Mouse (Mus musculus): ENCODE measurements around the gene Tcf23. TPM values are rescaled to one million over a fixed set of nuclear protein-coding genes. Genes with fewer than 3 reads are reported as not detected.

Tcf23 gene
- under 1 TPM; 0.07 to 0.21 TPM for total RNA-seq (2021)
- long read RNA-seq, experiment 1, result 0 reads
- long read RNA-seq, experiment 2, result 0 reads

DNA sequence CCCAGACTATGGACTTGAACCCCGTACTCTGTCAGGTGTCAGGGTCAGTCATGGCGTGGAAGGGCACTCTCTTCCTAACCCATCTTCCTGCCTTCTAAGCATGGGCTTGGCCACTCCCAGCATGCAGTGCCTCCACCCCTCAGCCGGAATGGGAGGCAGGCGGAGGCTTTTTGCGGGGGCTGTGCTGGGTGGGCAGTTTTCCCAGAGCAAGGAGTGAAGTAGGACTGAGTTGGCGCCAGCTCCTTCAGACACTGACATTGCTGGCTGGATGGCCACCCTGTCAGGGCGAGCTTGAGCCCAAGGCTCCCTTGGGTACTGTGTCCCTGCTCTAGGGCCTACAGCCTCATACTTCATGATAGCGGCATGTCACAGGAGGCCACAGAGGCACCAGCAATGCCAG, at the start of gene Tcf23:
Gene Tcf23, plus strand, starts transcription at position 247 of the 400 bp plus-strand sequence.
- no peak for DNase-seq (ENCODE audit: low spot score)

DNA sequence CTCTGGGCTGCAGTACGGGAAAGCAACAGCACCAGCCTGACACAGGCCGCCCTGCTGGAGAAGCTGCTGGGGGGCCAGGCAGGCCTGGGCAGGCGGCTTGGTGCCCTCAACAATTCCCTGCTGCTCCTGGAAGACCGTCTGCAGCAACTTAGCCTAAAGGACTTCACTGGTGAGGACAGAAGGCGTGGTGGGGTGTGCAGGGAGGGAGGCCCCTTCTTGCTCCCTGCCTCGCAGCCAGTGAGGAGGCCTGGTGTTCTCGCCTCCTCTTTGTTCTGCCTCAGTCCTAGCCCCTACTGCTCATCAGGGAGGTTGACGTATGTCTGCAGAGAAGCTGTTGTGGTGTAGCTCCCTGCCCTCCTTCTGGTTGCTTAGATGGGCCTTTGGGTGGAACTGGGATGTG, 49.8 kb upstream of the Tcf23 start:
- DNase-seq (ENCODE audit: low spot score), result no peak

DNA sequence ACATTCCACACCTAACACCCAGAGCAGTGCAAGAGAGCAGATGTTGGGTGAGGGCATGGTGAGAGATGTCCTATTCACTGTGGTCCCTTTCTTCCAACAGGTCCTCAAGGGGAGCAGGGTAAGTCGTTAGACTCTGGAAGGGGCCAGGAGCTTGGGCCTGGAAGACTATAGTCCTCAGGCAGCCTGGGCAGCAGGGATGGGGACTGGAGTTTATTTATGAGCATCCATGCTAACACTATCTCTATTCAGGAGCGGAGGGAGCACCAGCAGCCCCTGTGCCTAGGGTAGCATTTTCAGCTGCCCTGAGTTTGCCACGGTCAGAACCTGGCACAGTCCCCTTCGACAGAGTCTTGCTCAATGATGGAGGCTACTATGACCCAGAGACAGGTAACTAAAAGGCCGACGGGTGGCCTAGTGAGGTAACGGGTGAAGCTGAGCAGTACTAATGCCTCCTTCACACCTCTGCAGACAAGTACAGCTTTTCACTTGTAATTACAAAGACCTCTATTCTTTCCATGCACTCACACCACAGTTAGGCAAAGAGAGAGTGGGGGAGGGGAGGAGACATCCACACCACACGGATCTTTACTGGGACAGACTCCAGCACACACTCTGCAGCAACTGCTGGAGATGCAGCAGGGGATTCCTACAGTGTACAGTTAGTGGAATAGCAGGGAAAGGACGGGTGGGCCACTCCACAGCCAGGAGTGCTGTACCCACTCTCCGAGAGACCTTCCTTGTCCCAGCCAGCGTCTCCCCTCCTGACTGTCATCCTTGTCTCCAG, 48.4 kb upstream of the Tcf23 start:
- DNase-seq (ENCODE audit: low spot score), result no peak

DNA sequence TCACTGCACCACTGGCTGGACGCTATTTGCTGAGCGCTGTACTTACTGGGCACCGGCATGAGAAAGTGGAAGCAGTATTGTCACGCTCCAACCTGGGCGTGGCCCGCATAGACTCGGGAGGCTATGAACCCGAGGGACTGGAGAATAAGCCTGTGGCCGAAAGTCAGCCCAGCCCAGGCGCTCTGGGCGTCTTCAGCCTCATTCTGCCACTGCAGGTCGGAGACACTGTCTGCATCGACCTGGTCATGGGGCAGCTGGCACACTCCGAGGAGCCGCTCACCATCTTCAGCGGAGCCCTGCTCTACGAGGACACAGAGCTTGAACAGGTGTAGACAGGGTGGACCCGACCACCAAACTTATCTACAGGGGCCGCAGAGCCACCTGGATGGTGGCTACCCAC, 47.8 kb upstream of the Tcf23 start:
- no peak for DNase-seq (ENCODE audit: low spot score)

DNA sequence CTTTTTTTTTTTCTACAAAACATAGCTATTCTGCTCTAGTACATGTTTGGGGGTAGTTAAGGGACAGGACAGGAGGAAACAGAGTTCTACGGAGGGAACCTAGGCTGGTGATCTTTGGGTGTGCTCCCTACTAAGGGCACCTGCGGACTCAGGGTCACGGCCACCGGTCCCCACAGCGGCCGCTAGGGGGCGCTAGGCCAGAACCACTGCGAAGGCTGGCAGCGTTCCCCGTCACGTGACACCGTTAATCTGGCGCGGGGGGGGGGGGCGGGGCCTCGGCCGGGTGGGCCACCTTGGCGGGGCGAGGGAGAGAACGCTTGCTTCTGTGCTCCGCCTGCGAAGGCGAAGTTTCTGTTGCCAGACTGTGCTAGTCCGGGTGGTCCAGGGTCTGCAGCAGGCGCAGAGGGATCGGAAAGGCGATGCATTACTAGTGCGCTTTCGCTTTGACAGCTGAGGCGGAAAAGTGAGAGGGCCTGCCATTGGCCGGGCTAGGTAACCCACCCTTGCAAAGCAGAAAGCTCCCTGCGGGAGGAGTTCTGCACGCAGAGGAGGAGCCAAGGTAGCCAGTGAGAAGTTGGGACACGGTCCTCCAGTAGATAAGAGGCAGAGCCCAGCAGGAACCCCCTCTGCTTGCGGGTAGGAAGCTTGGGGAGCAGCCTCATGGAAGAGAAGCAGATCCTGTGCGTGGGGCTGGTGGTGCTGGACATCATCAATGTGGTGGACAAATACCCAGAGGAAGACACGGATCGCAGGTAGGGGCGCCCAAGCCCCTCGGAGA, 47.0 kb upstream of the Tcf23 start, which contains the start of gene Khk:
Gene Khk, plus strand, starts transcription at position 176 of the 778 bp plus-strand sequence.
- peak; percentile 91 for DNase-seq (ENCODE audit: low spot score)

DNA sequence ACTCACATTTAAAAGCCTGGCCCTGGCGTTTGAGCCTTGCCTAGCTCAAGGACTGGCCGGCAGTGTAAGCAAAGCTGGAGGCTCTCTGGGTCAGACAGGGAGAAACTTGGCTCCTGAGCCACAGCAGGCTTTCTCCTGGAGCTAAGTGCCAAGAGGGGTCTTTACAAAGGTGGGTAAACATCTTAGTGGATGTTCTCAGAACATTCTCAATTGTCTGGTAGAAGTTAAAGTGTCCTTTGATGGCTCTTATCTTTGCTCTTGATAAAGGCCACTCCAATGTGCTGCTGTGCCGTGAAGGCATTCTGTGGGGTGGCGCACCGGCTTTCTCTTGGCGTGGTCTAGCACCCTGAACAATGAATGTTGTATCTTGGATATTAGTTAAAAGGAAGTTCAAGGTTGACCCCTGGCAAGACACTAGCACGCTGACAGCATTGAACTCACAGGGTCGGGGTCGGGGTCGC, 45.9 kb upstream of the Tcf23 start:
- no peak for DNase-seq (ENCODE audit: low spot score)

DNA sequence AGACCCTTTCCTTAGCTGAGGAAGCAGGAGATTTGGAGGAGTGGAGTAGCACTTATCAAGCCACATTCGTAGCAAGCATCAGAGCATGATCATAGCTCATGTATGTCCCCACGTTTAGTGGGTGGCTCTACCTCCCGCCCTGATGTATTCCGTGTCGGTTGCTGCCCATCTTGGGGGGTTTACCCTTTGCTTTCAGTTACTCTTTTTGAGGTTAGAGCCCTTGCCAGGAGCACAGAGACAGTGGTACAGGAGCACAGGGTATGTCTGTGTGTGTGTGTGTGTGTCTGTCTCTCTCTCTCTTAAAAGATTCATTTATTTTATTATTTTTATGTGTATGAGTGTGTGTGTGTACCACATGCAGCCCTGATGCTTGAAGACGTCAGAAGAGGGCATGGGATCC, 45.3 kb upstream of the Tcf23 start:
- DNase-seq (ENCODE audit: low spot score), result no peak

DNA sequence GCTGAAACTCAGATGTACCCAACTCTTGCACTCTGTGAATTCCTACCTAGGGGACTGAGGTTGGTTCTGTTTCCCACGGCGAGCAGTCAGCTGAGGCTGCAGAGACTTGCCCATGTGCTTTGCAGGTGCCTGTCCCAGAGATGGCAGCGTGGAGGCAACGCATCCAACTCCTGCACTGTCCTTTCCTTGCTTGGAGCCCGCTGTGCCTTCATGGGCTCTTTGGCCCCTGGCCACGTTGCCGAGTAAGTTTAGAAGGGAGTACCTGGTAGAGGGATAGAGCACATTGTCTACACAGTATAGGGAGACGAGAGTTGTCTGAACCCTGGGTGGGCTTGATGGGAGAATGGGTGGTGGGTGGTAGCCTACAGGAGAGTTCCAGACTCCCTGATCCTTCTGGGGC, 43.8 kb upstream of the Tcf23 start:
- DNase-seq (ENCODE audit: low spot score), result no peak

DNA sequence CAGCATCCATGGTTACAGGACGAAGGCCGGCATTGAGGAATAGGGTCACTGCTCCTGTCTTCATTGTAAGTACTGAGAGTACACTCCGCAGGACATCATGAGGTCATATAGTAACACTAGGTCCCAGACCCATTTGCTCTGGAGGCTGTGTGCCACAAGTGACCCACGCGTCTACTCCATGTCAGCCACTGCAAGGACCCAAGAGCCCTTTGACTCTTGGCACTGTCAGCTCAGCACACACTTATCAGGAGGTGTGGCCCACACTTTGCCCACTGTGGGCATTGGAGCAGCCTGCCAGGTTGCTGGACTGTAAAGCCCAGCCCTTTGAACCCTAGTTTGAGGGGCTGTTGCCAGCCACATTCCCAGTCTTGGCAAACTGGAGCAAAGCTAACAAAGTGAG, 43.2 kb upstream of the Tcf23 start:
- DNase-seq (ENCODE audit: low spot score), result no peak

DNA sequence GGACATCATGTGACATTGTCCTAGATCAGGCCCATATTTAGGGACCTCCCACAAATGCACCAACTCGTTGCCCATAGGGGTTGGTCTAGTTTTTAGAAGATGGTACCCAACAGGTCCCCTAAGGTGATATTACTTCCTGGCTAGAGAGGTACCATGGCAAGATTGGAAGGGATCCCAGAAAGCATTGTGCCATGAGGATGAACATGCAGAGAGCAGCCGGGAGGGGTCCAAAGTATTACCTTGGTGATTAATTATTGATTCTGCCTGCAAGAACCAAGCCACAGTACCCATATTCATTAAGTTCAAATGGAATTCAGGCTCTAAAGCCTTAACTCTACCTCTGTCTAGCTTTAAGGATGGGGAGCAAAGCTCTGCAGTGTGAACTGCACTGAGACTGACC, 42.4 kb upstream of the Tcf23 start:
- DNase-seq (ENCODE audit: low spot score), result no peak

DNA sequence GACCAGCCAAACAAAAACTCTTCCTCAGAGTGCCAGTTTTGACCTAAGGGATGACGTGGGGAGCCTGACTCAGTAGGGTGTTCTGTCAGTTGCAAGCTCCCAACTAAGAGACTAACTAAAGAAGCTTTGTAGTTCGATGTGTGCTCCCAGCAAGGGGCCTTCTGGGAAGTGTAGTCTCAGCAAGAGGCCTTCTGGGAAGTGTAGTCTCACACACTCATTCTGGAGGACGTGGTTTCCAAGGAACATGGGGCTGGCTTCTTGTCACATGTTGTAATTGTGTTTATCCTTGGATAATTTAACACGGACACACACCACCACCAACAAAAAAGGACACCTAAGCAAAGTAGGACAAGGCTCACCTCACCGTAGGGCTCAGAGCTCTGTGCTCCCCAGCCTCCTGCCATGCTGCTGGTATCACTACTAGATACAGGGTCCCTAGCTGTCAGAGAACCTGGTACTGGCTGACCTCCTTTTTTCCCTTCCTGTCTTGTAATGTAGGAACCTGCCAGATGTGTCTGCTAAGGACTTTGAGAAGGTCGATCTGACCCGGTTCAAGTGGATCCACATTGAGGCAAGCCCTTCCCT, 40.4 kb upstream of the Tcf23 start:
- DNase-seq (ENCODE audit: low spot score), result no peak

DNA sequence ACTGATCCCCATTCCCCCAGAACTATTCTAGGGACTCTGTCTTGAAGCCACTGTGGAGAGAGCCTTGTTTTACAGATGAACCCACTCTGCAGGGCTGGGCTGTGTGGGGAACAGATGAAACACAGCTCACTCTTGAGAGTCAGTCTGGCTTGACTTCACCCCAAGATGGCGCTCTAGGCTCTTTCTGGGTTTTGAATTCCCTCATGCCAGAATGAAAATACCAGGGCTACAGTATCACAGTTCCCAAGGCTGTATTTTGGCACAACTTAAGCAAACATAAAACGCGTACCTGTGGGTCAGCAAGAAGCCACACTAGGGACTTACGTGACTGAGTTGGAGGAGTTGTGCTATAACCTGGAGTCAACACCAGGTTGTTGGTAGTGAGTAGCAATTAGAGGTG, 38.3 kb upstream of the Tcf23 start:
- DNase-seq (ENCODE audit: low spot score), result peak; percentile 87

DNA sequence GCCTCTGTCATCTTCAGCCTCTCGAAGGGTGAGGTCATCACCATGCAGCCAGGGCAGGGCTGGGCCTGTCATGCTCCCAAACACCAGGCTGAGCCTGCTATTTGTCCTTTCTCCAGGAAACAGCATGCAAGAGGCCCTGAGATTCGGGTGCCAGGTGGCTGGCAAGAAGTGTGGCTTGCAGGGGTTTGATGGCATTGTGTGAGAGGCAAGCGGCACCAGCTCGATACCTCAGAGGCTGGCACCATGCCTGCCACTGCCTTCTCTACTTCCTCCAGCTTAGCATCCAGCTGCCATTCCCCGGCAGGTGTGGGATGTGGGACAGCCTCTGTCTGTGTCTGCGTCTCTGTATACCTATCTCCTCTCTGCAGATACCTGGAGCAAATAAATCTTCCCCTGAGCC, 37.6 kb upstream of the Tcf23 start:
- DNase-seq (ENCODE audit: low spot score), result no peak

DNA sequence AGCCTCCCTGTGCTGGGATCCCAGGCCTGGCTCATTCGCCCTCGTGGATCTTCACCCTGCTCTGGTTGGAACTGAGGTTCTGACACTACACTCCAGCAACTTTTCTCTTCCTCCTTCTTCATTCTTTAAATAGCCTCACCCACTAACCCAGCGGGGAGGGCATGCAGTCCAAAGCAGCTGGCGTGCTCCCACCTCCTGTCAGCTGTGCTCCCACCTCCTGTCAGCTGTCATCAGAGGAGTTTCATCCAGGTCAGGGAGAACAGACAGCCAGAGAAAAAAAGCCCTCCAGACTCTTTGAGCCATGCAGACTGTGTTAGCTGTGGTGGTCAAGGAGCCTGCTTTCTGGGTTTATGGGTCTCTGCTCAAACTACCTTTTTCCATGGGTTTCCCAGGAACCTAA, 37.1 kb upstream of the Tcf23 start:
- DNase-seq (ENCODE audit: low spot score), result peak; percentile 60

DNA sequence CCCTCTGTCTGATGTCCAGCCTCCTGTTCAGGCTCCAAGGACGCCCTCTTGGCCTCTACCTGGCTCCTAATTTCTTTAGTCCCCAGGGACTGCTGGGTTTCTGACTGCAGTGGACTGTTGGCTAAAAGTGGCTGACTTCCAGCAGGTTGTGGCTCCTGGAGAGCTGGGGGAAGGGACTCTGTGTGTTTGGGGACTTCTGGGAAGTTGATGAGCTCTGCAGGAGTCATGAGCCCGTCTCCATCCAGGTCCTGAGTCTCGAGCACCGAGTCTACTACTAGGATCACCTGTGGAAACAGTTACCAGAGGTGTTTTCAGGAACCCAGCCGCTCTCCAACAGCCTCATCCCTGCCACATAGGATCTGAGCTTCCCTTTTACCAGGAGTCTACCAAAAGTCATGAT, 34.8 kb upstream of the Tcf23 start:
- DNase-seq (ENCODE audit: low spot score), result no peak

DNA sequence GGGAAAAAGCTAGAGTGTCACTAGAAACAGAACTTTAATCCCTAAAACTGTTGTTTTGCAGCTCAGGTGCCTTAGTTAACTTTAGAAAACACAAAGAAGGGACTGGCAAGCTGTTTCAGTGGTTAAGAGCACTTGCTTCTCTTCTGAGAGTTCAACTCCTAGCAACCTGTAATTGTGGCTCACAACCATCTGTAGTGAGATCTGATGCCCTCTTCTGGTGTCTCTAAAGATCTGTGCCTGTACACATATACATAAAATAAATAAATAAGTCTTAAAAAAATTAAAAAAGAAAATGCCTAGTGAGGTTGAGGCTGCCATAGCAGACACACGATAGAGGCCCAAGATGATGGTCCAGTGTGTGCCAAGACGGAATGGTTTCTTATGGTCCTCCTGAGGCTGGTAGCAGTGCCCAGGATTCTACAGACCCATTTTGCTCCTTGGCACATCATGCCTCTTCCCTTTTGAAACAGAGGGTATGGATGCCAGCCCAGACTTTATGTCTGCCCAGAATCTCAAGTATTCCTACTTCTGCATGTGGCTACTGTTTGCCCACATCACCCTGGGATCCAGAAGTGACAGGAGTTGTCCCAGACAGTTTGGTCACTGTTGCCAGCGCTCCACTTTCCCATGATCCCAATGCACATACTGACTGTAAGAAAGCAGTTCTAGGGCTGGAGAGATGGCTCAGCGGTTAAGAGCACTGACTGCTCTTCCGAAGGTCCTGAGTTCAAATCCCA, 33.6 kb upstream of the Tcf23 start:
- DNase-seq (ENCODE audit: low spot score), result no peak

DNA sequence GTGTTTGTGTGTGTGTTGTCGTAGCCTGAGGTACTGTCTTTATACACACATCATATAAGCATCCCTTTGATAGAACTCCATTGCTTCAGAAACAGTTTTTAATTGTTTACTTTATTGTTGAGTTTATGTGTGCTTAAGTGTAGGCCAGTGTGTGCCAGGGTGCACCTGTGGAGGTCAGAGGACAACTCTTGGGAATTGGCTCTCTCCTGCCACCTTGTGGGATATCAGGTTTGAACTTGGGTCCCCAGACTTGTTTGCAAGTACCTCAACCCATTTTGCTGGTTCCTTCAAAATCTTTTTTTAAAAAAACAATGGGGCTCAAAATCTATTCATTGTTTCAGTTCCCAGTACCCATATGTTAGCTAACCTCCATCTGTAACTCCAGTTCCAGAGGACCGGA, 25.5 kb upstream of the Tcf23 start:
- DNase-seq (ENCODE audit: low spot score), result no peak

DNA sequence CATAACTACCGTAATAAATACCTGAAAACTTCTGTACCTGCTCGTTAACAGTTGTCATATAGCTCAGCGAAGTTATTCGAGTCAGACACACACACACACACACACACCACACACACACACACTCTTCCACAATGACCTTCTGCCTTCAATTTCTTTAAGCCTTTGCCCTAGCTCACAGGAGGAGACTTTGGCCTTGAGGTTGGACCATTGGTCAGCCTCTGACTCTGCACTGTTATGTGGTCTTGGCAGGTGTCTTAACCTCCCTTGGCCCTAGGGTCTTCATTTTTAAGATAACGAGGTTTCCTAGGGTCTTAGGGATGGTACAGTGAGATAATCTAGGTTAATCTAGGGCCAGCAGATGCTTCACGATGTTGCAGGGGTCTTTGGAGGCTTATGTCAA, 24.1 kb upstream of the Tcf23 start:
- no peak for DNase-seq (ENCODE audit: low spot score)

DNA sequence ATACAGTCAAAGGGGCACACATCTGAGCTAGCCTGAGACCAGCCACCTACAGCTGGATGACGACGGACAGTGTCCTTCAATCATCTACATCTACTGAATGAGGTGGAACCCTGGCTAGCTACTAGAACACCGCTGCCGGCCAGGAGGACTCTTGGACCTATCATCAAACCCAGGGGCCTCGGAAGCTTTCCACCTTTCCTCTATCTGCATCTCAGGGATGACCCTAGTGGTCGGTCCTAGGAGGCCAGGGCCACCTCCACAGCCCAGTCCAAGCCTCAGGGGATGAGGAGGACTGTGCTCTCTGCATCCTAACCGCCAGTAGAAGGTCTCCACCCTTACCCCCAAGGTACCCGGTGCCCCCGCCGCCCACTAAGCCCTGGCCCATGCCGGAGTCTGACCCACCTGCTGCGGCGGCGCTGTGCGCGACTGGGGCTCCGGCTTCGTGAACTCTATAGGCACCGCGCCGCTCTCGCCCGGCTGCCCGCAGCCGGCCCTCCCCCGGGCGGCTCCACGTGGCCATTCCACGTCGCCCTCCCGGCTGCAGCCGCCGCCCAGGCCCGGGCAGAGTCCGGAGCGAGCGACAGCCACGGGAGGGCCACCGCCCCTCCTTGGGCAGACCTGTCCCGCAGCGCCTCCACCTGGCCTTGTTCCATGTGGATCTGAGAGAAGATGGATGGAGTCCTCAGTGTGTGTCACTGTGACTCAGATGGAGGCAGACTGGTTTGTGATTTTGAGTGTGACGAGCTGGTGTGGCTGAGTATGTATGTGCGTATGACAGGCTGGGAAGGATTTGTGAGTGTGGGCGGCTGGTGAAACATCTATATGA, 23.3 kb upstream of the Tcf23 start, which contains the start of gene Cgref1:
Gene Cgref1, minus strand, starts transcription at position 636 of the 826 bp plus-strand sequence.
- peak; percentile 57 for DNase-seq (ENCODE audit: low spot score)

DNA sequence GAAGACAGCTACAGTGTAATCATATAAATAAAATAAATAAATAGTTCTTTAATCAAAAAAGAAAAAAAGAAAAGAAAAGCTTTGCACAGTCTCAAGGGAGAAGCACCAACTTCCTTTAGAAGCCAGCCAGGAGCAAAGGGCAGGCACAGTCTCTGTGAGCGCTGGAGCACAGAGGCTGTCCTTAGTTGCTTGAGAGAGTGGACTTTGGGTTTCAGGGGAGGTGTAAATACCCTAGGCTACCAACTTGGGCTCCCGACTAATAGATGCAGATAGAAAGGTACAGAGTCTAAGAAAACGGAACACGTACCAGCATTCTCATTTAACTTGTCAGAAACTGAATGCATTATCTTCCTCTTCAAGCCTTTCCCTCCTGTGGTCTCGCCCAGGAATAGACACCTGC, 19.8 kb upstream of the Tcf23 start:
- no peak for DNase-seq (ENCODE audit: low spot score)
